Mouse (Mus musculus): ENCODE data around the gene Chst11. TPM values are rescaled to one million over a fixed set of nuclear protein-coding genes. Genes with fewer than 3 reads are reported as not detected.

The Chst11 gene
- polyA plus RNA-seq, 1 experiment from 2014 or later, result 0.98 TPM

GRCm38 (mm10) chr10:83100890-83101289 lies 115.6 kb downstream of the Chst11 start:
- DNase-seq (ENCODE audit: low spot score), result no peak
- no peaks in the 10 kb centered on the region for H3K9me3 ChIP-seq (ENCODE audit: low read length)
- ATAC-seq, result no peak
- no peaks in the 10 kb centered on the region; the same call in 1 of the 2 replicates for H3K4me1 ChIP-seq (ENCODE audit: insufficient read depth, low read depth, low read length)
- H3K4me3 ChIP-seq (ENCODE audit: low read depth, low read length), result no peak overlapping the region
- 33% methylated on average over 8 of the region's 8 CpGs for WGBS
- no peak overlapping the region for H3K27ac ChIP-seq (ENCODE audit: low read length)
- H3K9ac ChIP-seq (replicated peaks; ENCODE audit: low read depth), result no peak overlapping the region
- no peak for TF ChIP-seq CTCF (IDR thresholded peaks at IDR 0.05)
- TF ChIP-seq EP300 (IDR thresholded peaks at IDR 0.05), result no peak
- H3K27me3 ChIP-seq (replicated peaks; ENCODE audit: insufficient read depth, low read length), result no peaks in the 10 kb centered on the region
- H3K4me2 ChIP-seq (replicated peaks; ENCODE audit: low read depth, low read length), result no peak overlapping the region
- H3K36me3 ChIP-seq (ENCODE audit: insufficient read depth, low read length), result no peaks in the 10 kb centered on the region

DNA sequence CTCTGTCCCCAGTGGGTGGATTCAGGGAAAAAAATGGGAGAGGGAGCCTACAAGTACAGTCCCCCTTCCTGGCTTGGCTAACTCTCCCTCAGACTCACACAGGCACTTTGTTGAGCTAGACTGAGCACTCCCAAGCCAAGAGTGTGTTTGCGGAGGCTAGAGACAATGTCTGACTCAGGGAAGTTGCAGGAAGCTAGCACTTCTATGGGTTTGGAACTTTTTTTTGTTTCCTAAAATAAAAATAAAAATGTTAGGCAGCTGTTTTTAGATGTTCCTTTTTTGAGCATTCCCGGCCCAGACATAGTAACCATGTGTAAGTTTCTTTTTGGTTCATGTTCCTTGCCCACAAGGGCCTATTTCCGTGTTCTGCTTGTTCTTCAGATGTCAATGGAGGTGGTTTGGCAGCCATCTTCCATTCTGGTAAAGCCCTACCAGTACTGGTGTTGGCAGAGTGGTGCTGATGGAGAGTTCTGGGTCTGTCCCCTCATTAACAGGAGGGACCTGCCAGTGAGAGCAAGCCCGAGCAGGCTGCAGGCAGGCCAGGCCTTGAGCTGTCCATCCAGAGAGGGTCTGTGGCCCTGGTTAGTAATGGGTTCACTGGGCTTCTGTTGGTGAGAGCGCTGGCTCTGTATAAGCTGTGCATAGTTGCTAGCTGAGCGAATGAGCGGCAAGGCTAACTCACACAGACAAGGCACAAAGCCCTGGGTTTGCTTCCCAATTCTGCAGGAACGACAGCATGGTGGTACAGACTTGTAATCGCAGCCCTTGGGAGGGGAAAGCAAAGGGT lies 116.3 kb downstream of the Chst11 start:
- Histone ChIP-seq H3K9me3 (ENCODE audit: low read length) (no peaks in the 10 kb centered on the region), H3K9ac (replicated peaks; ENCODE audit: low read depth) (no peak overlapping the region), H3K4me1 (ENCODE audit: insufficient read depth, low read depth, low read length) (no peaks in the 10 kb centered on the region; the same call in 1 of the 2 replicates), H3K4me2 (replicated peaks; ENCODE audit: low read depth, low read length) (no peak overlapping the region), H3K27me3 (replicated peaks; ENCODE audit: insufficient read depth, low read length) (no peaks in the 10 kb centered on the region), H3K4me3 (ENCODE audit: low read depth, low read length) (no peak overlapping the region), H3K36me3 (ENCODE audit: insufficient read depth, low read length) (no peaks in the 10 kb centered on the region), H3K27ac (ENCODE audit: low read length) (no peak overlapping the region)
- 73% methylated on average over 9 of the region's 9 CpGs for WGBS
- 0 out of 2 replicates have a peak, but pooled peaks have one; percentile 31 for ATAC-seq
- peak; percentile 29 for DNase-seq (ENCODE audit: low spot score)
- TF ChIP-seq EP300 (IDR thresholded peaks at IDR 0.05) (no peak), CTCF (IDR thresholded peaks at IDR 0.05) (no peak)

GRCm38 (mm10) chr10:83102745-83103144 lies 117.4 kb downstream of the Chst11 start:
- Histone ChIP-seq H3K27me3 (replicated peaks; ENCODE audit: insufficient read depth, low read length) (no peaks in the 10 kb centered on the region), H3K4me1 (ENCODE audit: insufficient read depth, low read depth, low read length) (no peaks in the 10 kb centered on the region; the same call in 1 of the 2 replicates), H3K4me2 (replicated peaks; ENCODE audit: low read depth, low read length) (no peak overlapping the region), H3K9me3 (ENCODE audit: low read length) (no peaks in the 10 kb centered on the region), H3K36me3 (ENCODE audit: insufficient read depth, low read length) (no peaks in the 10 kb centered on the region), H3K4me3 (ENCODE audit: low read depth, low read length) (no peak overlapping the region), H3K9ac (replicated peaks; ENCODE audit: low read depth) (no peak overlapping the region), H3K27ac (ENCODE audit: low read length) (no peak overlapping the region)
- DNase-seq (ENCODE audit: low spot score), result no peak
- ATAC-seq, result no peak
- no peak for TF ChIP-seq EP300 (IDR thresholded peaks at IDR 0.05)
- TF ChIP-seq CTCF (IDR thresholded peaks at IDR 0.05), result no peak
- 54% methylated on average over 15 of the region's 15 CpGs for WGBS

- TF ChIP-seq EP300 (IDR thresholded peaks at IDR 0.05), result no peak
- no peak for TF ChIP-seq CTCF (IDR thresholded peaks at IDR 0.05)
- no peak overlapping the region for H3K27ac ChIP-seq (ENCODE audit: low read length)
- H3K4me2 ChIP-seq (replicated peaks; ENCODE audit: low read depth, low read length), result no peak overlapping the region
- H3K9ac ChIP-seq (replicated peaks; ENCODE audit: low read depth), result no peak overlapping the region
- ATAC-seq (no peak), DNase-seq (ENCODE audit: low spot score) (no peak)
- no peak overlapping the region for H3K4me3 ChIP-seq (ENCODE audit: low read depth, low read length)
- no peaks in the 10 kb centered on the region; the same call in 1 of the 2 replicates for H3K4me1 ChIP-seq (ENCODE audit: insufficient read depth, low read depth, low read length)
- WGBS, result 93% methylated on average over 8 of the region's 8 CpGs
- H3K9me3 ChIP-seq (ENCODE audit: low read length), result no peaks in the 10 kb centered on the region
- H3K36me3 ChIP-seq (ENCODE audit: insufficient read depth, low read length), result no peaks in the 10 kb centered on the region
- no peaks in the 10 kb centered on the region for H3K27me3 ChIP-seq (replicated peaks; ENCODE audit: insufficient read depth, low read length)
These were observed 118.9 kb downstream of the Chst11 start for GRCm38 (mm10) chr10:83104221-83104620.

GRCm38 (mm10) chr10:83106152-83106746 lies 121.0 kb downstream of the Chst11 start:
- WGBS, result 77% methylated on average over 7 of the region's 7 CpGs
- ATAC-seq (no peak), DNase-seq (ENCODE audit: low spot score) (no peak)
- Histone ChIP-seq H3K4me2 (replicated peaks; ENCODE audit: low read depth, low read length) (no peak overlapping the region), H3K9me3 (ENCODE audit: low read length) (no peaks in the 10 kb centered on the region), H3K9ac (replicated peaks; ENCODE audit: low read depth) (no peak overlapping the region), H3K4me3 (ENCODE audit: low read depth, low read length) (no peak overlapping the region), H3K27me3 (replicated peaks; ENCODE audit: insufficient read depth, low read length) (no peaks in the 10 kb centered on the region), H3K36me3 (ENCODE audit: insufficient read depth, low read length) (no peaks in the 10 kb centered on the region), H3K27ac (ENCODE audit: low read length) (no peak overlapping the region), H3K4me1 (ENCODE audit: insufficient read depth, low read depth, low read length) (no peaks in the 10 kb centered on the region; the same call in 1 of the 2 replicates)
- TF ChIP-seq CTCF (IDR thresholded peaks at IDR 0.05) (no peak), EP300 (IDR thresholded peaks at IDR 0.05) (no peak)

DNA sequence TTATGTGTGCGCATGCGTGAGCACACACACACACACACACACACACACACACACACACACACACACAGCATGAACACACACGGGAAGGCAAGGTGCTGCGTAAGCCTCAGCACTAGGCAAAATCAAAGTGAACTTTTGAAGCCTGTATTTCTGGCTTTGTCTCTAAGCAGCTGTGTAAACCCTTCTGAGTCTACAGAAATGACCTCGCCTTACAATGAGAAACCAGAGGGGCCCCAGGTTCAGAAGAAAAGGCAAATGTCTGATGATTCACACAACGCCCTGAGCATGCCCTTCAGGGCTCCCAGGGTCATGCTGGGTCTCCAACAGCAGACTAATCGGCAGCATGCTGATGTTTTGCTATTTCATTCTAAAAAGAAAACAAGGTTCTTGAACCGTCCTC lies 122.1 kb downstream of the Chst11 start:
- no peaks in the 10 kb centered on the region for H3K4me1 ChIP-seq (ENCODE audit: insufficient read depth, low read depth, low read length)
- WGBS, result 54% methylated on average over 8 of the region's 8 CpGs
- no peak overlapping the region for H3K4me3 ChIP-seq (ENCODE audit: low read depth, low read length)
- H3K27me3 ChIP-seq (replicated peaks; ENCODE audit: insufficient read depth, low read length), result no peaks in the 10 kb centered on the region
- no peak overlapping the region for H3K9ac ChIP-seq (replicated peaks; ENCODE audit: low read depth)
- H3K9me3 ChIP-seq (ENCODE audit: low read length), result no peaks in the 10 kb centered on the region
- no peaks in the 10 kb centered on the region for H3K36me3 ChIP-seq (ENCODE audit: insufficient read depth, low read length)
- DNase-seq (ENCODE audit: low spot score), result peak; percentile 39
- no peak overlapping the region for H3K4me2 ChIP-seq (replicated peaks; ENCODE audit: low read depth, low read length)
- no peak overlapping the region for H3K27ac ChIP-seq (ENCODE audit: low read length)
- ATAC-seq, result peak; percentile 30; the same call in 1 of the 2 replicates
- TF ChIP-seq EP300 (IDR thresholded peaks at IDR 0.05) (no peak), CTCF (IDR thresholded peaks at IDR 0.05) (no peak)

All from lung, postnatal 0 days (tissue).